Mouse (Mus musculus): ENCODE data around the gene Fto. TPM values are rescaled to one million over a fixed set of nuclear protein-coding genes. Genes with fewer than 3 reads are reported as not detected.

The Fto gene
- total RNA-seq, 2 experiments from 2014 or later, result 159 to 163 TPM

- DNase-seq (ENCODE audit: low spot score in 2 of 2), result no peak
These were observed 71.1 kb downstream of the Fto start for GRCm38 (mm10) chr8:91384389-91384788.

GRCm38 (mm10) chr8:91385808-91386207 is 72.5 kb downstream of the Fto start:
- no peak for DNase-seq (ENCODE audit: low spot score in 2 of 2)

- no peak for DNase-seq (ENCODE audit: low spot score in 2 of 2)
These were observed 77.2 kb downstream of the Fto start for GRCm38 (mm10) chr8:91390369-91391020.

- no peak for DNase-seq (ENCODE audit: low spot score in 2 of 2)
These were observed 78.9 kb downstream of the Fto start for GRCm38 (mm10) chr8:91392261-91392660.

GRCm38 (mm10) chr8:91395340-91396055 is 82.2 kb downstream of the Fto start:
- no peak for DNase-seq (ENCODE audit: low spot score in 2 of 2)

- no peak for DNase-seq (ENCODE audit: low spot score in 2 of 2)
These were observed 84.7 kb downstream of the Fto start for GRCm38 (mm10) chr8:91398053-91398452.

- no peak for DNase-seq (ENCODE audit: low spot score in 2 of 2)
These were observed 90.0 kb downstream of the Fto start for GRCm38 (mm10) chr8:91402980-91403975.

GRCm38 (mm10) chr8:91404311-91404710 is 91.0 kb downstream of the Fto start:
- no peak for DNase-seq (ENCODE audit: low spot score in 2 of 2)

- DNase-seq (ENCODE audit: low spot score in 2 of 2), result no peak
These were observed 91.8 kb downstream of the Fto start for GRCm38 (mm10) chr8:91405099-91405498.

GRCm38 (mm10) chr8:91406624-91407290 is 93.4 kb downstream of the Fto start:
- no peak for DNase-seq (ENCODE audit: low spot score in 2 of 2)

- DNase-seq (ENCODE audit: low spot score in 2 of 2), result no peak
These were observed 94.6 kb downstream of the Fto start for GRCm38 (mm10) chr8:91407880-91408279.

- DNase-seq (ENCODE audit: low spot score in 2 of 2), result no peak
These were observed 96.7 kb downstream of the Fto start for GRCm38 (mm10) chr8:91410007-91410406.

GRCm38 (mm10) chr8:91424491-91425074 is 111.3 kb downstream of the Fto start:
- DNase-seq (ENCODE audit: low spot score in 2 of 2), result no peak

GRCm38 (mm10) chr8:91425251-91425866 is 112.0 kb downstream of the Fto start:
- DNase-seq (ENCODE audit: low spot score in 2 of 2), result no peak

- no peak for DNase-seq (ENCODE audit: low spot score in 2 of 2)
These were observed 113.2 kb downstream of the Fto start for GRCm38 (mm10) chr8:91426496-91426895.

GRCm38 (mm10) chr8:91430333-91430940 is 117.1 kb downstream of the Fto start:
- no peak for DNase-seq (ENCODE audit: low spot score in 2 of 2)

- DNase-seq (ENCODE audit: low spot score in 2 of 2), result no peak
These were observed 122.7 kb downstream of the Fto start for GRCm38 (mm10) chr8:91436036-91436435.

- no peak for DNase-seq (ENCODE audit: low spot score in 2 of 2)
These were observed 130.6 kb downstream of the Fto start for GRCm38 (mm10) chr8:91443911-91444310.

GRCm38 (mm10) chr8:91444636-91445410 is 131.5 kb downstream of the Fto start:
- no peak for DNase-seq (ENCODE audit: low spot score in 2 of 2)
